ENCODE assay signal across 18 mouse cellular contexts in the genomic region with DNA sequence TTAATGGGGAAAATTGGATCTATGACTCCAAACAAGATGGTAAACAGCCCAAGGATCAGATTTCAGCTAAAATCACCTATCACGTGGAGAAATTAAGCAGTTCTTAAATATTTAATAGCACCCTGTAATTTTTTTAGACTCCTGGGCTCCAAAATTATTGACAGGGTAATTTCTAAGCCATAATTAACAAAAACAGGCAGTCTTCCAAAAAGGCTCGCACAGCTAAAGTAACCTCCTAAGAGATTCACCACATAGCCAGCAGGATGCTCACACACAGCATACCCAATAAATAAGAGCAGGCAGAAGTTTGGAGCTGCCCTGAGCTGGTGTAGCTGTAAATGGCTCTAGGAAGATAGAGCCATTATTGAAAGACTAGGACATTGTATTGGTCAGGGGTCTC.
DNase-seq lines count a peak whose midpoint lies in the region; ATAC-seq and TF ChIP-seq lines count a peak whose summit lies in the region.
"Had no signal": no experiment of that assay in that cellular context is flagged by ENCODE, and none has a peak within 500 bp of the region (broad histone marks: within the 10 kb centered on the region; RNA-seq: fewer than 3 reads in every experiment).

No protein-coding gene starts in this region.

- H3K9ac ChIP-seq in forebrain, embryonic 14.5 days (ENCODE audit: low read length) = no peak overlapping the region
- H3K9ac ChIP-seq in forebrain, embryonic 16.5 days (replicated peaks; ENCODE audit: low read depth, low read length) = no peak overlapping the region
- no peak overlapping the region for H3K9ac ChIP-seq in forebrain, embryonic 11.5 days (ENCODE audit: low read length)
- H3K9ac ChIP-seq: embryonic facial prominence, embryonic 13.5 days; embryonic facial prominence, embryonic 15.5 days had no signal

- DNase-seq in forebrain, embryonic 14.5 days (ENCODE audit: low spot score) = peak; percentile 61
- no peak for DNase-seq in forebrain, embryonic 10.5 days (ENCODE audit: extremely low spot score, low spot score)
- no peak for DNase-seq in forebrain, embryonic 11.5 days (ENCODE audit: low spot score)
- peak; percentile 55 for DNase-seq in brain, embryonic 14.5 days (ENCODE audit: low read depth)
- no peak for DNase-seq in cerebellum, postnatal 14 days
- DNase-seq: adrenal gland, adult 2 months; adrenal gland, postnatal 10 days; adrenal gland, postnatal 25 days; cerebellum, adult 11-12 months; cerebellum, adult 2 months; cerebellum, adult 9-10 months; cerebellum, postnatal 10 days; cerebellum, postnatal 36 days; embryo, embryonic 11 days had no signal

- WGBS in forebrain, embryonic 14.5 days = 61% methylated on average over 2 of the region's 2 CpGs
- 93% methylated on average over 2 of the region's 2 CpGs for WGBS in forebrain, embryonic 10.5 days
- 33% methylated on average over 2 of the region's 2 CpGs for WGBS in forebrain, embryonic 16.5 days
- WGBS in forebrain, embryonic 11.5 days = 85% methylated on average over 2 of the region's 2 CpGs

- H3K4me2 ChIP-seq in forebrain, embryonic 14.5 days (ENCODE audit: low read length) = no peak overlapping the region
- no peak overlapping the region for H3K4me2 ChIP-seq in forebrain, embryonic 16.5 days (ENCODE audit: low read length)
- H3K4me2 ChIP-seq in forebrain, embryonic 11.5 days (ENCODE audit: low read depth, low read length, severe bottlenecking) = no peak overlapping the region
- H3K4me2 ChIP-seq: embryonic facial prominence, embryonic 13.5 days; embryonic facial prominence, embryonic 15.5 days had no signal

- no peak for ATAC-seq in forebrain, embryonic 14.5 days
- ATAC-seq in forebrain, embryonic 16.5 days = no peak
- ATAC-seq in forebrain, embryonic 11.5 days (replicated peaks; ENCODE audit: low FRiP score) = no peak

- H3K27ac ChIP-seq in forebrain, embryonic 14.5 days (ENCODE audit: low read depth, low read length) = peak overlapping the region; percentile 10; the same call in 1 of the 2 replicates
- H3K27ac ChIP-seq in forebrain, embryonic 10.5 days = no peak overlapping the region
- peak overlapping the region; percentile 54 for H3K27ac ChIP-seq in forebrain, embryonic 16.5 days (ENCODE audit: low read length)
- no peak overlapping the region for H3K27ac ChIP-seq in forebrain, embryonic 11.5 days (ENCODE audit: low read depth, low read length)
- H3K27ac ChIP-seq: embryonic facial prominence, embryonic 13.5 days; embryonic facial prominence, embryonic 15.5 days had no signal

- no peaks in the 10 kb centered on the region for H3K36me3 ChIP-seq in forebrain, embryonic 14.5 days (ENCODE audit: control insufficient read depth, insufficient read depth, low read length)
- H3K36me3 ChIP-seq in forebrain, embryonic 10.5 days (replicated peaks) = no peaks in the 10 kb centered on the region
- no peaks in the 10 kb centered on the region for H3K36me3 ChIP-seq in forebrain, embryonic 16.5 days (ENCODE audit: control insufficient read depth, insufficient read depth)
- H3K36me3 ChIP-seq in forebrain, embryonic 11.5 days (ENCODE audit: control insufficient read depth, insufficient read depth, low read length) = no peaks in the 10 kb centered on the region
- H3K36me3 ChIP-seq: embryonic facial prominence, embryonic 13.5 days; embryonic facial prominence, embryonic 15.5 days had no signal

- H3K4me1 ChIP-seq in forebrain, embryonic 14.5 days (ENCODE audit: control insufficient read depth, insufficient read depth, low read length) = peaks cover 9% of the 10 kb centered on the region
- no peaks in the 10 kb centered on the region; the same call in 1 of the 2 replicates for H3K4me1 ChIP-seq in forebrain, embryonic 10.5 days
- H3K4me1 ChIP-seq in forebrain, embryonic 16.5 days (replicated peaks; ENCODE audit: control insufficient read depth, insufficient read depth, low read length) = peaks cover 25% of the 10 kb centered on the region
- H3K4me1 ChIP-seq in forebrain, embryonic 11.5 days (replicated peaks; ENCODE audit: control insufficient read depth, insufficient read depth, low read length) = no peaks in the 10 kb centered on the region
- H3K4me1 ChIP-seq: embryonic facial prominence, embryonic 15.5 days had no signal

- no peaks in the 10 kb centered on the region for H3K27me3 ChIP-seq in forebrain, embryonic 14.5 days (replicated peaks; ENCODE audit: control insufficient read depth, insufficient read depth, low read length)
- H3K27me3 ChIP-seq in forebrain, embryonic 10.5 days (ENCODE audit: poor library complexity, severe bottlenecking) = no peaks in the 10 kb centered on the region
- no peaks in the 10 kb centered on the region for H3K27me3 ChIP-seq in forebrain, embryonic 16.5 days (replicated peaks; ENCODE audit: control insufficient read depth, insufficient read depth, low read length)
- no peaks in the 10 kb centered on the region for H3K27me3 ChIP-seq in forebrain, embryonic 11.5 days (ENCODE audit: control insufficient read depth, insufficient read depth, low read length)
- H3K27me3 ChIP-seq: embryonic facial prominence, embryonic 13.5 days; embryonic facial prominence, embryonic 15.5 days had no signal

- no peak overlapping the region for H3K4me3 ChIP-seq in forebrain, embryonic 14.5 days (ENCODE audit: low read depth, low read length)
- no peak overlapping the region for H3K4me3 ChIP-seq in forebrain, embryonic 10.5 days
- H3K4me3 ChIP-seq in forebrain, embryonic 16.5 days (replicated peaks; ENCODE audit: low read length) = no peak overlapping the region
- no peak overlapping the region for H3K4me3 ChIP-seq in forebrain, embryonic 11.5 days (ENCODE audit: low read depth, low read length)
- H3K4me3 ChIP-seq: embryonic facial prominence, embryonic 13.5 days; embryonic facial prominence, embryonic 15.5 days; erythroblast, embryonic 14.5 days had no signal

- no peaks in the 10 kb centered on the region for H3K9me3 ChIP-seq in forebrain, embryonic 14.5 days (replicated peaks; ENCODE audit: control insufficient read depth, low read length)
- no peaks in the 10 kb centered on the region for H3K9me3 ChIP-seq in forebrain, embryonic 10.5 days
- H3K9me3 ChIP-seq in forebrain, embryonic 16.5 days (ENCODE audit: control insufficient read depth, low read length) = no peaks in the 10 kb centered on the region
- H3K9me3 ChIP-seq in forebrain, embryonic 11.5 days (ENCODE audit: control insufficient read depth, low read length) = no peaks in the 10 kb centered on the region
- H3K9me3 ChIP-seq: embryonic facial prominence, embryonic 13.5 days; embryonic facial prominence, embryonic 15.5 days had no signal

- no peak for TF ChIP-seq CTCF in brain, embryonic 14.5 days (IDR thresholded peaks at IDR 0.05; ENCODE audit: borderline replicate concordance, extremely low read depth, insufficient read depth, insufficient read length)

- no peak for TF ChIP-seq POLR2A in brain, embryonic 14.5 days (IDR thresholded peaks at IDR 0.05; ENCODE audit: borderline replicate concordance, extremely low read depth, insufficient read depth, insufficient read length, poor library complexity, severe bottlenecking)

Comparison
In these comparisons a context has a peak if more than half of its experiments do, and no peak if none do; other contexts are left out.
1. DNase-seq: peak in forebrain, embryonic 14.5 days (single experiment) and brain, embryonic 14.5 days (single experiment); none in forebrain, embryonic 10.5 days (single experiment), forebrain, embryonic 11.5 days (single experiment) and cerebellum, postnatal 14 days (0 of 2).
2. H3K27ac ChIP-seq: peak in forebrain, embryonic 14.5 days (single experiment) and forebrain, embryonic 16.5 days (single experiment); none in forebrain, embryonic 10.5 days (single experiment) and forebrain, embryonic 11.5 days (single experiment).